Mouse (Mus musculus) frontal cortex, adult 2 months (tissue): ENCODE measurements around the gene Tpt1. TPM values are rescaled to one million over a fixed set of nuclear protein-coding genes. Genes with fewer than 3 reads are reported as not detected.
"Not testable (repeated sequence)": the region's sequence is repeated elsewhere in the genome, so short reads cannot be mapped to it uniquely, and the experiment has no call there.

ENCODE experiments used
- DNase-seq, 2 experiments: peaks; one replicate each; pipeline ENCODE4 v3.0.0; 2022; ENCODE audit warnings: low spot score in 1 of 2; ENCODE audit errors: extremely low spot score in 1 of 2
- polyA plus RNA-seq: library from polyadenylated mRNA; depleted of rRNA; stranded (reverse); fragments of >200 nt; gene quantifications from 2 replicates; pipeline ENCODE4 v1.2.3, GENCODE M21; 2012; rRNA removed

Gene Tpt1
- 908 and 941 TPM in 2 replicates for polyA plus RNA-seq

DNA sequence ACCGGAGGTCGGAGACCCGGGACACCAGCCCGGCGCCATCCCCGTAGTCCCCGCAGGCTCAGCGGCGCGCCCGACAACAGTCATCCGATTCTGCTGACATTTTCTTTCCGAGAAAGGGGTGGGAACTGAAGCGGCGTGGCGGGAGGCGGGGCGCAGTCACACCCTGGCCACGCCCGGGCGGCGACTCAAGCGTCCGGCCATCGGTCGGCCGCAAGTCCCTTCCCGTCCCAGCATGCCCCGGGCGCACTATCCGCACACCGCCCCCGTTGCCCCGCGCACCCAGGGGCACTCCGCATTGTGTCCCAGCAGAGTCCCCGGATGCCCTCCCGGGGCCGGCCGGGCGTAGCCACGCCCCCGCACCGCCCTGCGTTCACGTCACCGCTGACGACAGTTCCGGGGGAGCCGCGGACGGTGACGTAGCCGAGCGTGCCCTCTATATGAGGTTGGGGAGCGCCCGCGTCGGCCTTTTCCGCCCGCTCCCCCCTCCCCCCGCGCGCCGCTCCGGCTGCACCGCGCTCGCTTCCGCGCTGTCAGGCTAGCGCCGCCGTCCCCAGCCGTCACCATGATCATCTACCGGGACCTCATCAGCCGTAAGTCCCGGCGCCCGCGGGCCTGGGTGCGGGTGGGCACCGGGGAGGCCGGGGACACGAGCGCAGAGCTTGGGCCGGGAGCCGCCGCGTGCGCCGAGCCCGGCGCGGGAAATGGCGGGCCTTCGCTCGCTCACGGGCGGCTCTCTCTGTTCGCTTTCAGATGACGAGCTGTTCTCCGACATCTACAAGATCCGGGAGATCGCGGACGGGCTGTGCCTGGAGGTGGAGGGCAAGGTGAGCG is at the start of gene Tpt1:
TSS of gene Tpt1 (plus strand) at position 227 of the 831 bp plus-strand sequence.
- peak; percentile 93 to 98 for DNase-seq

DNA sequence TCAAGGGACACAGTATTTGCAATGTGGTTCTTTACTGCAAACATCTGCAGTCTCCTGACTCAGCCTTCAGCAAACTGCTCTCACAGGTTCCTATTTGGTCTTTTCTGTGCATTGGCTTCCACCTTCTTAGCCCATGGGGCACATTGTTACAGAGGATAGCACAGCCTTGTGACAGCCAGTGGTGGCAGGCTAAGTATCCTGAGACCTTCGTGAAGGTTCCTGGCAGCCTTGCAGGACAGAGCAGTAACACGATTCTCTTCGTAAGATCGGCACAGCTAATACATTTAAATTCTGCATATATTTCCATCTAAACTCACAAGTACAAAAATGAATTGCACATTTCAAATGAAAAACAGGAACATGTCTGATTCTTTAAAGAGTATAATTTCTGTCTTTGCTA is 49.0 kb upstream of the Tpt1 start:
- no peak for DNase-seq

DNA sequence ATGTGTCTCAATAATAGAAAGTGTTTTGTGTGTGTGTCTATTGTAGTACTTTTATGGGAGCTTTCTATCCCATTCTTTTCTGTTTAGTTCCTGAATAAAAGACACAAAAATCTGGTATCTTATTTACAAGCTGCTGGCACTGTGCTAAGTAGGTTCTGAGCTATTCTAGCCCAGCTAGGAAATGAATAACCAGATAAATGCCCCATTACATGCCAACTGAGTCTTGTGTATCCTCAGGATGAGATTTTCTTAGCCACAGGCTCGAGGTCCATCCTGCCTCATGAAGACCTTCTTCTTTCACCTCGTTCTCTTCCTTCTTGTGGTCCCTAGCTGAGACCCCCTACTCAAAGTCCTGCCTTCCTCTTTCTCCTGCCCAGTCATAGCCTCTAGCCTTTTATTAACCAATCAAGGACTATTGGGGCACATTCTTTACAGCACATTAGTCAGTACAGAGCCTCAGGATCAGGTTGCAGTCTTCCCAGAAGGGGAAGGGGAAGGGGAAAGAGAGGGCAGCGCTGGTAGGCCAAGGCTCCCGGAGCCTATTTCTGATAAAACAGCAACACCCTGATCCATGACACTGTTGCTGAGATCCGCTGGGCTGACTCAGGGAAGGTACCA is 47.0 kb upstream of the Tpt1 start:
- DNase-seq: no peak

DNA sequence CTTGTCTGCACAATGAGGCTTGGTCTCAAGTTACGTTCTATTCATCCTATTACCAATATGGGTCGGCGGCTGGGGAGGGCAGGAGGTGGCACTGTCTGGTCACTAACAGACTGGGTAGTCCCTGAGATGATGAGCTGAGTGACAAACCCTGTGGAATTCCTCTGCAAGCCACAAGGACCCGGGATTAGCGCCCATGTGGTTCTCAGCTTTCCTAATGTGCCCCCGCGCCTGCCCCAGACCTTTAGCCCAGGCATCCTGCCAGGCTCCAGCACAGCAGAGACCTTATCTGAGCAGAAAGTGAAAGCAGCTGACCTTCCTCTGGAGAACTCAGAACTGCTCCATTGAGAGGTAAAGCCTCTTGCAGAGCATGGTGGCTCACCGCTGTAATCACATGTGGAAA is 37.1 kb upstream of the Tpt1 start:
- no peak for DNase-seq

DNA sequence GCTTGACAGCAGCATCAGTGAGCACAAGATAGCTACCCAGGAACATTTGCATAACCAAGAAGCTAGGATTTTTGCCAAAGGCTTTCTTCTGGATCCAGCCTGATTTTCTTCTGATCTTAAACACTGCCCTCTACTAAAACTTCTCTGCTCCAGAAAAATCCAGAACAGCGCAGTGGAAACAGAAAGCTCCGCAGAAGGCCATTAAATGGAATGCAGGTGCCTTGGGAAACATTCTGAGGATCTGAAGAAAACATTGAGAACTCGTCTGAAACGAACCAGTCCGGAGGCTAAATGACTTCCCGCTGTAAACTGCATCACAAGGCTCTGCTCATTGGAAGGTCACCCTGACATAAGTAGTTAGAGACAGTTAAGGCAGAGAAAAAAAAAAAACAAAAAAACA is 35.0 kb upstream of the Tpt1 start:
- DNase-seq: no peak

DNA sequence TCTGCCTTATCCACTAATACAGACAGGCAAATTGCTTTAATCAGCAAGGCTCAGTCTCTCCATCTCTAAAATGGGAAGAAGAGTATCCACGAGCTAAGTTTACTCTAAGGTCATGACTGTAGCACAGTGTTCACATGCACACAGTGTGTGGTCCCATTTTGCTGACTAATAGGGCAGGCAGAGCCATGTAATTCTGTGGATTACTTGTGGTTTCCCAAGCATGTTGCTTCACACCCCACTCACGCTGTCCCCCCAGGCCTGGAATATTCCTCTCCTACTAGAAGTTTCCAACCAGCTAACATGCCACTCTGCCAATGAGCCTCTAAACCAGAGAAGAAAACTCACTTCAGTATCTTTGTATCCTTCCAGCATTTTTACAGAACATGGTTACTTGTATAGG is 26.4 kb upstream of the Tpt1 start:
- no peak for DNase-seq

DNA sequence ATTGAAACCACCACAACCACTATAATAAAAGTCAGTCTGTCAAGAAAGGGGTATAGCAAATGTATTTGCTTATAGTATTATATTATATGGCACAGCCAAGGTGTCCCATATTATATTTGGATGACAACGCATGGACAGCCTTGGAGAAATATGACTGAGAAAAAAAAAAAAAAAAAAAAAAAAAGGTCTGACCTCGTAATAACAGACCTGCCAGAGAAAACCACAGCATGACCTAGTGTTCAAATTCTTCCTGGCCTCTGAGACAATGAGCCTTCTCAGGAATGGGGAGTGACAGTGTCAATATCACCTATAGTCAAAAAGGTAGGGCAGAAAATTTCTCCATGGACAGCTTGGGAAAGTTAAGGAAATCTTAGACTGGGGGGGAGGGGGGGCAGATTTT is 25.6 kb upstream of the Tpt1 start:
- DNase-seq: no peak

DNA sequence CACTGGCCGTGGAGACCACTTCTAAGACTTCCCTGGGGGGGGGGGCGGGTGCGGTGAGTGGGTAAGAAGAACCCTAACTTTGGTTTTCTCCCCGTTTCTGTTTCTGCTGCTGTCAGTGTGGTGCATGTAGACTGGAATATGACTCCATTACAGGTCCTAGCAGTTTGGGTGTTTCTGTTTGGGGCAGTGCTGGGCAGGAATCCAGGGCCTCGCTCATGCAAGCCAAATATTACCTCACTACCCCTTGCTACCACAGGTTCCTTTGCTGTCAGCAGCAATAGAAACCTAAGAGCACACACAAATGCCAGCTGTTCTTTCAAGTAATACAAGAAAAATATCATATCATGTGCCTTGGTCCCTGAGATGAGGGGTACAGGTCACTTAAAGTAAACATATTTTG is 24.9 kb upstream of the Tpt1 start:
- DNase-seq: no peak

DNA sequence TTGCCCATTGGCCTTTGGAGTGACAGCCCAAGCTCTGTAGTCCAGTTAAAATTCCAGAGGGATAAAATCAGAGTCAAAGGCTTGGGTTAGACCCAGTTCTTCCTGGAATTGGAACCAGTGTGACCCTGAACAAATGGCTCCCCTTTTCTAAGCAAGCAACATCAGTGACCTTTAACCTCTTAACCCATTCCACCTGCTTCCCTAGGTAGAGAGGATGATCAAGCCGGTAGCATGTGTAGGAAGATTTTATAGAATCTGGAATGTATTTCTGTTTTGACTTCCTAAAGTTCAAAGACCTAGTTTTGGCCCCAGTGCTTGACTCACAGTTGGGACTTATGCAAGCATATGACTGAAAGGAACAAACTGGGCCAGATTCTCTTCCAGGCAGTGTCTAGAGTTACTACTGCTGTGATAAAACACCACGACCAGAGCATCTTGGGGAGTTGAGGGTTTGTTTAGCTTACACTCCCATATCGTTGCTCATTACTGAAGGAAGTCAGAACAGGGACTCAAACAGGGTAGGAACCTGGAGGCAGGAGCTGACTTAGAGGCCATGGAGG is 18.0 kb upstream of the Tpt1 start:
- no peak for DNase-seq

DNA sequence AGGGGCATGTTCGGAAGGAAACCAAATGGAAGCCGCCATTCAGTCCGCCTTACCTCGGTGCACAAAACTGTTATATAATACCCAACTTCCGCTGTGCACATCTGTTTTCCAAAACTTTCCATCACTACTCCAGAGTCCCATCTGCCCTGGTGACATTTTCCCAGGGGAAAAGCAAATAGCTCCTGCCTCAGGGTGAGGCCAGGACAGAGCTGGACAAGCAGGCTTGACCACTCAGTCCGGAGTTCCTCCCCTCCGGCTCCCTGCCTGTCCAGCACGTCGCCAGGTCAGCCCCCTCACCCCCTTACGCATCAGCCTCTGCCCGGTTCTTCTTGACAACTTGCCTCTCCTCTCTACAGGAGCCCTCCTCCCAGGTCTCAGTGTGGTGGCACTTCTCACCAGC is 16.7 kb upstream of the Tpt1 start:
- DNase-seq: no peak

DNA sequence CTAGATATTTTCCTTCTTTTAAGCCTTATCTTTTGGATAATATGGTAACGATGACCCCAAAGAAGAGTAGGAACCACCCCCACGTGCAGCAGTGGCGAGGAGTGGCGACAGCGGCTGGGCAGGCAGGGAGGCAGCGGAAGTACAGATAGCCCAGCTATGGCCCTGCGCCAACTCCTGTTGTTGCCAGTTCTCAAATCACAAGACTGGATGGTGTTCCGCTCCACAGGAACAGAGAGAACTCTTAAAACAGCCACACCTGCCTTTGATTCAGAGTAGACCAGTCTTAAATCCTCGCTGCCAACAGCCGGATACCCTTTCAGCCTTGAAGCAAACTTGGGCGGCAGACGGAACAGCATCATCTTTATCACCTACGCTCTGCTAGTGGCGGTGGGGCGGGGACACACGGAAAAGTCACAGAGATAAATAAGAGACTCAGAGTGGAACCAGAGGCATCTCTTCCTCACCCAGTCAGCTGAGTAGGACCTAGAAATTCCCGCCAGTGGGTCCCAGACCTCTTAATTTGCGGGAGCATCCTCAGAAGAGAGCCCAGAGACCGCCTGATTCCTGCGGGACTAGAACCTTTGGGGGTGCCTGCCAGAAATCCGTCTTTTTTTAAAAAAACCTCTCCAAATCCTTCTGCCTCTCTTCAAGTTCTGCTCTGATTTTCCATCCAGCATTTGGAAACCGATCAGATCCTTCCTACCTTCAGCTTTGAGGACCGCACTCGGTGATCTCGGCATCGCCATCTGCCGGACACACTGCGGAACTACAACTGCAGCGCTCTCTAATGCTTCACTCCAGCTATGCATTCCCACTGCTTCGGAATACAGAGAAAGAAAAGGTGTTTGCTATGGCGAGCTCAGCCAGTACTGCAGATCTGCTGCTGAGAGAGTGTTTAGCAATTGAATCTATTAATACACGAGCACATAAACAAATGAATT is 15.8 kb upstream of the Tpt1 start:
- DNase-seq: peak; percentile 83 to 97

DNA sequence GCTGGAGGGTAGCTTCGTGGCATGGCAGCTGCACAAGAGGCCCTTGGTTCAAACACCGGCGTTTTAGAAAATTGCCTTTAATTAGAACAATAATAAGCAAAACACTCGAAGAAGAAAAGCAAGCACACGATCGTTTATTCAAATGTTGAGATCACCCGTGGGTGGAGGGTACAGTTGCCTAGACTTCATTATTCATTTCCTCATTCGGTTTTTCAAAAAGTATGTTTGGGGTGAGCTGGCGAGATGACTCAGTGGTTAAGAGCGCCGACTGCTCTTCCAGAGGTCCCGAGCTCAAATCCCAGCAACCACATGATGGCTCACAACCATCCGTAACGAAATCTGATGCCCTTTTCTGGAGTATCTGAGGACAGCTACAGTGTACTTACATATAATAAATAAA is 15.1 kb upstream of the Tpt1 start:
- DNase-seq: not testable (repeated sequence)

DNA sequence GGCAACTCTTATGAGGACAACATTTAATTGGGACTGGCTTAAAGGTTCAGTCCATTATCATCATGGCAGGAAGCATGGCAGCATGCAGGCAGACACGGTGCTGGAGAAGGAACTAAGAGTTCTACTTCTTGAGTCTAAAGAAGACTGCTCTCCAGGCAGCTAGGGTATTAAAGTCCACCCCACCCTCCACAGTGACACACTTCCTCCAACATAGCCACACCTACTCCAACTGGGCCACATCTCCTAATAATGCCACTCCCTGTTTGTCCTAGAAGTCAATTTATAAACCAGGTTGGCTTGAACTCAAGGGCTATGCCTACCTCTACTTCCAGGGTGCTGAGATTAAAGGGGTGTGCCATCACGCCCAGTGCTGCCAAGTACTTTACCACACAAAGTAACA is 12.9 kb upstream of the Tpt1 start:
- DNase-seq: no peak

DNA sequence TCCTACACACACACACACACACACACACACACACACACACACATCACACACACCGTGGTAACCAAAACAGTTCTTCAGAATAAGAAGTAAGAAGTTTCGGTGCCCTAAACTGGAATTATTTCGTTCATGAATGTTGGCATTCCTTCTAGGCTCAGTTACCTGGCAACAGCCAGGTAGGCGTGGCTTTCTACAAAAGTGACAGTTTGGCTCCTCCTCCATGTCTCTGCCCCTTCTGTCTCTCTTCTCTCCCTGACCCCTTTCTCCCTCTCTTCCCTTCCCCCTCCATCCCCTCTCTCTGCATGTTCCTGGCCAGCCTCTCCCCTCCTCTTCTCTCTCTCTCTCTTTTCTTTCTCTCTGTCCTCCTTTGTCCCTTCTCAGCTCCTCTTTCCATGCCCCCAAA is 11.9 kb upstream of the Tpt1 start:
- no peak for DNase-seq

DNA sequence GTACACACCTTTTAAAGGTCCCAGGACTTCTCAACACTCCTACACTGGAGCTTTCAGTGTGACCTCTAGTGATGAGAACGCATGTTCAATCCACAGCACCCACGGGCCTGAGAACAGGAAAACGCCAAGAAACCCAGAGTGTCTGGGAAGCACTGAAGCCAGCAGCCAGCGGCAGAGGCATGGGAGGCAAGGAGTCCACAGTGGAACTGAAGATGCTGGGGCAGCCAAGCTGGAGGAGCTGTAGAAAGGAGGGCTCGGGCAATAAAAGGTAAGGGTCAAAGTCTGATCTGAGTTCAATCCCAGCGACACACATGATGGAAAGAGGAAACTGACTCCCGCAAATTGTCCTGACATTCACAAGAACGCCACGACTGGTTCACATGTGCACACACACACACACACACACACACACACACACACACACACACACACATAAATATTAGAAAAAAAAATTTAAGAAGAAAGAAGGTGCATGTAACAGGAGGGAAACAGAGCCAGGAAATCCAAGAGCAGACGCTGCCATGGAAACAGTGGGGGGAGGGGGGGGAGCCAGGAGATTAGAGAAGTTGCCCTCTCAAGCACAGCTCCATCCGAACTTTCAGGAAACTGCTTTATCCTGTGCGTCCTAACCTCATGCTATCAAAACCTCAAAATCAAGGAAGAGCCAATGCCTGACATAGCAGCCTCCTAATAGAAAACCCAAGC is 11.2 kb upstream of the Tpt1 start:
- no peak for DNase-seq

DNA sequence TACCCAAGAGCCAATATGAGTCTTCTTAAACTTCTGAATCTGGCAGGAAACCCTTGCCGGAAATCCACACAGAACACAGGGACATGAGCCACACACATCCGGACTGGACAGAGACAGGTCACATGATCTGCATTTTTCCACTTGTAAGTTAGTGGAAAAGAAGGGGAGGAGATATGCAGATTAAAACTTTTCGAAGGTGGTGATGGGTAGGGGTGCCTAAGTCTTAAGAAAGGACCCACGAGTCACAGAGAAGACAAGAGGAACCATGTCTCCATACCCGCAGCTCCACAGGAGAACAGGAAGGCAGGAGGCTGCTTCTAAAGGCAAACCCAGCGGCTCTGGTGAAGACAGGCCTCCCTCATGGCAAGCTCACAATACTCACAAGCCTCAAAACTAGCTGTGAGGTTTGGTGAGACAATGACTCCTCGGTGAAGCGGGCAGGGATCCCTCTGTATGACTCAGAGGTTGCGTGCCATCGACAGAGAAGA is 10.6 kb upstream of the Tpt1 start:
- peak in 1 of 2 experiments; percentile 58 for DNase-seq

DNA sequence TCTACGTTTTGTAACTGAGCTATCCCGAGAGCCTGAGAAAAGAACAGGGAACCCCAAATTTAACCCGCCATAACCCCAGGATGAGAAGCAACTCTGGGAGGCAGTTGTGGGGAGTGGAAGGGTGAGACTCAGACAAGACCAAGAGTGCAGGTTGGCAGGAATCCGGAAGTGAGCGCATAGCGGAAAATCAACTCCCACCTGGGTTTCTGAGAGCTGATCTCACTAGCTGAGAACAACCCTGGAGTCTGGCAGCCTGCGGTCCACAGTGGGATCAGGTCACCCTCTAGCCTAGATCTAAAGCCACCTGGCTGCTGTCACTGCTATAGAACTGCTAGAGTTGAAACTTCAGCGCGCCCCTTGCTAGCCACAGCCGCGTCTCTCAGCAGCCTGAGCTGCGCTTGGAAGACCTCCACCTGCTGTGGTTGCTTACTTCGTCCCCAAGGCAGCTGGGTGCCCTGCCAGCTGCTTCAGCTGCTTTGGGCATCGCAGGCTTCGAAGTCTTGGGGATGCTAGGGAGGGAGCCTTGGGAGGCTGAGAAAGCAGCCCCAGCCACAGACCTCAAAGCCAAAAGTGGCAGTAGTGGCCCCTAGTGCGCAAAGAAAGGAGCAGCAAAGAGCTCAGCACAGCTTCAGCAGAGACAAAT is 10.0 kb upstream of the Tpt1 start:
- DNase-seq: peak in 1 of 2 experiments; percentile 59

DNA sequence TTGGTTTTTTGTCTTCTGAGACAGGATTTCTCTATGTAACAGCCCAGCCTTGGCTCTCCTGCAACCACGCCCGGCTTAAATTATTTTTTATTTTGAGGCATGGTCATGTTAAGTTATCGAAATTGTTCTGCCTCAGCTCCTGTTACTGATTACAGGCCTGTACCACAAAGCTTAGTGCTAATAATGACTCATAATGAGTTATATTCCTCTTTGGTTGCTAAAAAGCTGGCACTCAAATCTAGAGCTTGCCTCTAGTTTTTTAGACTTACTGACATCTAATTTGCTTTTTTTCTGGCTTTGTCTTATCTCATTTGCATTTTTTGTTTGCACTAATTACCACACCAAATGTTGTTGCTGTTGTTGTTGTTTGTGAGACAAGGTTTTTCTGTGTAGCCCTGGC is 8.3 kb upstream of the Tpt1 start:
- no peak for DNase-seq

DNA sequence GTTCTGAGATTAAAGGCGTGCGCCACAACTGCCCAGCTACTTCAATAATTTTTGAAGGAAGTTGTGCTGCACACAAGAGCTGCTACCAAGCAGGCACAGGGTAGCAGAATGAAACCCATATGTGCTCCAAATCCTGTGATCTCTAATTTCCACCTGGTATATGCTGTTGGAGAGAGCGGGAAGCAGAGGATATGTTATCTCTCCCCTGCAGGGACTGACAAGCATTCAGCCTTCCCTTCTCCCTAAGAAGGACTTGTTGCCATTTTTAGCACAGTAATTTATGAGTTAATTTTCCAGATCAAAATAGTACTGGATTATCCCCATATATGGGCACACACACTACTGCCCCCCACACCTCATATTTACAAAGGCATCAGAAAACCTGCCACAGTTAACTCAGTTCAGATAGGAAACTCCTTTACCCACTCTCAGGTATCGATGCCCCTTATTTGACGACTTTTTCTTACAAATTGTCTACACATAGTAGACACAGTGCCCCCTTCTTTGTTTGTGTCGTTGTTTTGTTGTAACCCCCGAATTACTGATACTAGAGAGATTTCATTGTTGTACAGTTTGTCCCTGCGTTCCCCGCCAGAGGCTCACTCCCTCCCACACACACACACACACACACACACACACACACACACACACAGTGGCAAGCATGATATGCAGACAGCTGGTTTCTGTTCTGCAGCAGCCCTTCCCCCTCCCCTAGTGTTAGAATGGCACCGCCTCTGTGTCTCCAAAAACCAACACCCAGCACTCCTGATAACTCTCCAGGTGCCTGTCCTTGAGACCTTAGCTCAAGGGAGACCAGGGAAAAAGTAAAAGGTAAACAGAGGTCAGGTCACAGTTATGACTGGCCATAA is 7.6 kb upstream of the Tpt1 start:
- DNase-seq: no peak
